ENCODE assay signal across 9 mouse cellular contexts in the genomic region with DNA sequence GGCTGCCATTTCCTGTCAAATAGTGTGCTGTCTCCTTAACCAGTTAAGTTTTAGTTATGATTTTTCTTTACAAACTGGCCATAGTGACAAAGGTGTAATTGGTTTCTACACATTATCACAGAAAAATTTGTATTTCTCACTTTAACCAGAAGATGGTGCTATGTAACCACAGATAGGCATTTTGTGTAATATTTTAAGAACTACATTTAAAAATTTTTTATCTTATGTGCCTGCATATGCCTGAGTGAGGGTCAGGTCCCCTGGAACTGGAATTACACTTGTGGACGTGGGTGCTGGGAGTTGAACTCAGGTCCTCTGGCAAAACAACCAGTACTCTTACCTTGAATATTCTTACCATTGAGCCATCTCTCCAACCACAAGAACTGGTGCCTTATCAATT. TPM values are rescaled to one million over a fixed set of nuclear protein-coding genes. Genes with fewer than 3 reads are reported as not detected.
DNase-seq lines count a peak whose midpoint lies in the region; ATAC-seq and TF ChIP-seq lines count a peak whose summit lies in the region.
"Had no signal": no experiment of that assay in that cellular context is flagged by ENCODE, and none has a peak within 500 bp of the region (broad histone marks: within the 10 kb centered on the region; RNA-seq: fewer than 3 reads in every experiment).

No protein-coding gene starts in this region.

- no peak overlapping the region for H3K4me3 ChIP-seq in hindbrain, postnatal 0 days (ENCODE audit: low read length)
- no peak overlapping the region for H3K4me3 ChIP-seq in hindbrain, embryonic 13.5 days
- no peak overlapping the region for H3K4me3 ChIP-seq in intestine, embryonic 16.5 days (ENCODE audit: low read length)
- H3K4me3 ChIP-seq: megakaryocyte, embryonic 14.5 days had no signal

- no peaks in the 10 kb centered on the region for H3K9me3 ChIP-seq in hindbrain, postnatal 0 days (ENCODE audit: low read length)
- H3K9me3 ChIP-seq in hindbrain, embryonic 13.5 days, result no peaks in the 10 kb centered on the region
- H3K9me3 ChIP-seq in intestine, embryonic 16.5 days (ENCODE audit: control insufficient read depth, low read length), result no peaks in the 10 kb centered on the region
- H3K9me3 ChIP-seq: megakaryocyte, embryonic 14.5 days had no signal

- H3K4me1 ChIP-seq in hindbrain, postnatal 0 days (ENCODE audit: insufficient read depth, low read length), result 0 out of 2 replicates have a peak, but pooled peaks cover 3% of the 10 kb centered on the region
- peaks cover 8% of the 10 kb centered on the region; the same call in 1 of the 2 replicates for H3K4me1 ChIP-seq in hindbrain, embryonic 13.5 days (replicated peaks)
- H3K4me1 ChIP-seq in intestine, embryonic 16.5 days (ENCODE audit: control insufficient read depth, insufficient read depth, low read length), result no peaks in the 10 kb centered on the region

- ATAC-seq in hindbrain, postnatal 0 days, result no peak
- no peak for ATAC-seq in hindbrain, embryonic 13.5 days (ENCODE audit: low FRiP score)
- peak; percentile 64 for ATAC-seq in common myeloid progenitor, adult 5-6 weeks (replicated peaks; ENCODE audit: low read depth, poor library complexity, severe bottlenecking)
- ATAC-seq in intestine, embryonic 16.5 days, result no peak

- 66% methylated on average over 1 of the region's 1 CpGs for WGBS in hindbrain, postnatal 0 days
- WGBS in hindbrain, embryonic 13.5 days, result 75% methylated on average over 1 of the region's 1 CpGs
- WGBS in intestine, embryonic 16.5 days, result 66% methylated on average over 1 of the region's 1 CpGs

- peak; percentile 62 for DNase-seq in hindbrain, postnatal 0 days (ENCODE audit: low spot score)
- DNase-seq in 416B (ENCODE audit: low read depth), result peak; percentile 61
- DNase-seq in CD4-positive helper T cell, adult 2 months (ENCODE audit: low read depth, low spot score), result peak; percentile 44
- no peak for DNase-seq in lung, postnatal 14 days
- DNase-seq: left cerebral cortex, postnatal 4 days had no signal

- no peaks in the 10 kb centered on the region for H3K27me3 ChIP-seq in hindbrain, postnatal 0 days (ENCODE audit: insufficient read depth, low read length)
- H3K27me3 ChIP-seq in hindbrain, embryonic 13.5 days, result no peaks in the 10 kb centered on the region
- H3K27me3 ChIP-seq in intestine, embryonic 16.5 days (replicated peaks; ENCODE audit: control insufficient read depth, insufficient read depth, low read length), result no peaks in the 10 kb centered on the region
- H3K27me3 ChIP-seq: megakaryocyte, embryonic 14.5 days had no signal

- H3K9ac ChIP-seq in hindbrain, postnatal 0 days (replicated peaks; ENCODE audit: low read length), result no peak overlapping the region
- H3K9ac ChIP-seq in hindbrain, embryonic 13.5 days, result no peak overlapping the region
- no peak overlapping the region for H3K9ac ChIP-seq in intestine, embryonic 16.5 days (ENCODE audit: low read depth, low read length)

- no peak overlapping the region for H3K4me2 ChIP-seq in hindbrain, postnatal 0 days (ENCODE audit: low read depth, low read length)
- H3K4me2 ChIP-seq in hindbrain, embryonic 13.5 days, result no peak overlapping the region
- H3K4me2 ChIP-seq in intestine, embryonic 16.5 days (ENCODE audit: low read depth, low read length), result no peak overlapping the region

- TF ChIP-seq CTCF in hindbrain, postnatal 0 days (IDR thresholded peaks at IDR 0.05; ENCODE audit: low read depth), result peak; percentile 66

- H3K27ac ChIP-seq in hindbrain, postnatal 0 days, result no peak overlapping the region
- no peak overlapping the region for H3K27ac ChIP-seq in hindbrain, embryonic 13.5 days
- H3K27ac ChIP-seq in intestine, embryonic 16.5 days (ENCODE audit: low read length), result no peak overlapping the region

- H3K36me3 ChIP-seq in hindbrain, postnatal 0 days (ENCODE audit: insufficient read depth, low read length), result peaks cover 16% of the 10 kb centered on the region; the same call in 1 of the 2 replicates
- H3K36me3 ChIP-seq in hindbrain, embryonic 13.5 days, result peaks cover 38% of the 10 kb centered on the region
- H3K36me3 ChIP-seq in intestine, embryonic 16.5 days (ENCODE audit: control insufficient read depth, insufficient read depth, low read length), result peaks cover 6% of the 10 kb centered on the region

RNA-seq across cellular contexts. Expression of a gene that starts 13.4 kb away (rescaled TPM):
- total RNA-seq in hindbrain, postnatal 0 days (2014; rRNA removed), result 52.3 and 55.5 TPM in 2 replicates
- polyA plus RNA-seq in hindbrain, postnatal 0 days (2015; fragmentation: Nextera tagmentation; extraction: Ambion mirVana), result 64.3 and 64.7 TPM in 2 replicates
- polyA plus RNA-seq in hindbrain, embryonic 13.5 days (2015; fragmentation: Nextera tagmentation; extraction: Ambion mirVana), result 74.6 and 76.5 TPM in 2 replicates
- 42.8 and 54.6 TPM in 2 replicates for total RNA-seq in common myeloid progenitor, adult 5-6 weeks (2017)
- polyA plus RNA-seq in intestine, embryonic 16.5 days (2015; fragmentation: Nextera tagmentation; extraction: Ambion mirVana), result 34.2 and 58.2 TPM in 2 replicates

RNA-seq across cellular contexts. Expression of a gene that starts 35.6 kb away (rescaled TPM):
- total RNA-seq in hindbrain, postnatal 0 days (2014; rRNA removed), result 203 and 208 TPM in 2 replicates
- polyA plus RNA-seq in hindbrain, postnatal 0 days (2015; fragmentation: Nextera tagmentation; extraction: Ambion mirVana), result 315 and 333 TPM in 2 replicates
- 403 and 411 TPM in 2 replicates for polyA plus RNA-seq in hindbrain, embryonic 13.5 days (2015; fragmentation: Nextera tagmentation; extraction: Ambion mirVana)
- total RNA-seq in common myeloid progenitor, adult 5-6 weeks (2017), result 146 and 182 TPM in 2 replicates
- 251 and 288 TPM in 2 replicates for polyA plus RNA-seq in intestine, embryonic 16.5 days (2015; fragmentation: Nextera tagmentation; extraction: Ambion mirVana)

RNA-seq across cellular contexts. Expression of a gene that starts 48.8 kb away (rescaled TPM):
- total RNA-seq in hindbrain, postnatal 0 days (2014; rRNA removed), result 126 and 146 TPM in 2 replicates
- polyA plus RNA-seq in hindbrain, postnatal 0 days (2015; fragmentation: Nextera tagmentation; extraction: Ambion mirVana), result 277 and 289 TPM in 2 replicates
- 252 and 268 TPM in 2 replicates for polyA plus RNA-seq in hindbrain, embryonic 13.5 days (2015; fragmentation: Nextera tagmentation; extraction: Ambion mirVana)
- 160 and 174 TPM in 2 replicates for total RNA-seq in common myeloid progenitor, adult 5-6 weeks (2017)
- 346 and 385 TPM in 2 replicates for polyA plus RNA-seq in intestine, embryonic 16.5 days (2015; fragmentation: Nextera tagmentation; extraction: Ambion mirVana)
